Mouse (Mus musculus) heart, embryonic 14.5 days (tissue): ENCODE results near the gene Rab14. TPM values are rescaled to one million over a fixed set of nuclear protein-coding genes. Genes with fewer than 3 reads are reported as not detected.

ENCODE experiments used
- ATAC-seq: fragments of 200-750 bp; cut with Nextera tagmentation; 2 replicates; pipeline ENCODE4 v1.8.0; 2017; ENCODE audit warnings: low read depth, moderate TSS enrichment; ENCODE audit not compliant: insufficient number of reproducible peaks, insufficient read depth, low FRiP score
- H3K27ac ChIP-seq, 2 experiments: fragments of 200-500 bp in 1 of 2; fragments of 300-500 bp in 1 of 2; sonication (generic) in 1 of 2; replicated peaks in 1 of 2; 2 replicates each; pipeline ENCODE4 v1.5.1; 2012 to 2014; ENCODE audit warnings: low read depth in 2 of 2, low read length in 2 of 2, control low read depth in 1 of 2, mild to moderate bottlenecking in 1 of 2, mixed read lengths in 1 of 2; ENCODE audit not compliant: control insufficient read depth in 1 of 2, insufficient read depth in 1 of 2
- H3K27me3 ChIP-seq: fragments of 300-500 bp; sonication (generic); 2 replicates; pipeline ENCODE4 v1.6.1; 2014; ENCODE audit warnings: mild to moderate bottlenecking, low read length, control low read depth; ENCODE audit not compliant: control insufficient read depth, insufficient read depth
- H3K36me3 ChIP-seq: fragments of 300-500 bp; sonication (generic); 2 replicates; pipeline ENCODE4 v1.6.1; 2014; ENCODE audit warnings: mild to moderate bottlenecking, control low read depth, low read length, mixed read lengths; ENCODE audit not compliant: control insufficient read depth, insufficient read depth
- H3K4me1 ChIP-seq, 2 experiments: fragments of 200-500 bp in 1 of 2; fragments of 300-500 bp in 1 of 2; sonication (generic) in 1 of 2; 2 replicates each; pipeline ENCODE4 v1.6.1; 2012 to 2014; ENCODE audit warnings: low read length in 2 of 2, control low read depth in 1 of 2, mixed read lengths in 1 of 2; ENCODE audit not compliant: control insufficient read depth in 2 of 2, insufficient read depth in 2 of 2
- H3K4me2 ChIP-seq: fragments of 300-500 bp; sonication (generic); 2 replicates; pipeline ENCODE4 v1.6.1; 2014; ENCODE audit warnings: mild to moderate bottlenecking, low read length
- H3K4me3 ChIP-seq, 2 experiments: fragments of 200-500 bp in 1 of 2; fragments of 300-500 bp in 1 of 2; sonication (generic) in 1 of 2; 2 replicates each; pipeline ENCODE4 v1.5.1; 2012 to 2014; ENCODE audit warnings: low read length in 2 of 2, mild to moderate bottlenecking in 2 of 2, control low read depth in 1 of 2, low read depth in 1 of 2, moderate library complexity in 1 of 2; ENCODE audit not compliant: control insufficient read depth in 1 of 2, insufficient read depth in 1 of 2
- H3K9ac ChIP-seq: fragments of 300-500 bp; sonication (generic); 2 replicates; pipeline ENCODE4 v1.6.1; 2014; ENCODE audit warnings: mild to moderate bottlenecking, low read length
- H3K9me3 ChIP-seq: fragments of 300-500 bp; sonication (generic); 2 replicates; pipeline ENCODE4 v1.6.1; 2016; ENCODE audit warnings: low read length, control low read depth; ENCODE audit not compliant: control insufficient read depth
- WGBS: fragments of 180-500 bp; shearing (Covaris S2); extraction: QIAGEN DNeasy Blood & Tissue Kit; methylation state at CpG from one replicate; pipeline ENCODE4 v1.1.7; 2014; 5-methylcytosine and 5-hydroxymethylcytosine counted together
- polyA plus RNA-seq: library from polyadenylated mRNA; unstranded; fragments of >200 nt; fragmentation: Nextera tagmentation; extraction: Ambion mirVana; gene quantifications from 2 replicates; pipeline ENCODE4 v1.2.1, GENCODE M21; 2014

Gene Rab14
- polyA plus RNA-seq, 1 experiment from 2014 or later, result 262 TPM

DNA sequence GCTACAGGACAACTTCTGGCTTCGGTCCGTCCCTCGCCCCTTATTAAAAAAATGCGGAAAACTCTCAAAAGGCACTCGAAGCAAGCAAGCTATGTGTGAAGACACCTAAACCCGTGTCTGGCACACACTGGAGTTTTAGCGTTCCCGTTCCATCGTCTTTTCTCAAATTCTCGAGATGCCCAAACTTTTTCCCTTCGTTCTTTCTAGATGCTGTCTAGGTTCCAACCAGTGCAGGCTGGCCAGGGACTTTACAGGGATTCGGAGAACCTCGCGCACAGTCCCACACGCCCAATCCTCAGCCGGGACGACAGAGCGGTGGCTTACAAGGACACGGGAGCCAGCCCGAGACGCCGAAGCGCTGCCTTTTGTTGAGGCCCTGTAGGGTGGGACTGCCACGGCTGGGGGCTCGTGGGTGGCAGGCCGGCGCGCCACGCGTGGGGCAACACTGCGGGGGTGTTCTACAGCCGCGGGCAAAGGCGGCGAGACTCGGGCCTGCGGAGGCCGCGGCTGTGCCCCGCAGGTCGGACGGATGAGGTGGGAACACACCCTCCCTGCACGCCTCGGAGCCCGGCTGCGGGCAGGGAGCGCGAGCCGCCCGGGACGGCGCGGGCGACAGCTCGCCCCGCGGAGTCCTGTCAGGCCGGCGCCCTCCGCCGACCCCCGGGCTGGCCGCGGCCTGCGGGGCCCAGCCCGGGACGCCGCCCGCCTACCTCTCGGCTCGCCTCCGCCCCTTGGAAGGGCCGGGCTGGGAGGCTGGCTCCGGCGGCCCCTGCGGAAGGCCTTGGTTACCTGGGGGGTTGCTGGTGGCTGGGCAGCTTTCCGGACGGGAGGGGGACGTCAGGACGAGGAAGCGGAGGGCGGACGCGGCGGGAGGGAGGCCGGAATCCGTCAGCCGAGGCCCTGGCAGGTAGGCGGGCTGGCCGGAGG, 686 bp downstream of the Rab14 start:
- Histone ChIP-seq H3K27ac (peak overlapping the region; percentile 93 to 99), H3K4me1 (peaks cover 0 to 29% of the 10 kb centered on the region in 2 experiments; a peak in 3 of 4 replicates), H3K4me3 (peak overlapping the region; percentile 88 to 100), H3K9me3 (no peaks in the 10 kb centered on the region), H3K27me3 (no peaks in the 10 kb centered on the region), H3K4me2 (peak overlapping the region; percentile 85), H3K36me3 (0 out of 2 replicates have a peak, but pooled peaks cover 6% of the 10 kb centered on the region), H3K9ac (peak overlapping the region; percentile 100)
- ATAC-seq, result peak; percentile 77
- under 1% methylated on average over 87 of the region's 90 CpGs for WGBS

GRCm38 (mm10) chr2:35199541-35199940, 1.4 kb downstream of the Rab14 start:
- no peaks in the 10 kb centered on the region for H3K27me3 ChIP-seq
- H3K4me2 ChIP-seq, result peak overlapping the region; percentile 85
- peak overlapping the region; percentile 88 to 100 for H3K4me3 ChIP-seq
- H3K27ac ChIP-seq, result peak overlapping the region; percentile 93 to 99
- 0 out of 2 replicates have a peak, but pooled peaks cover 6% of the 10 kb centered on the region for H3K36me3 ChIP-seq
- H3K4me1 ChIP-seq, result peaks cover 0 to 29% of the 10 kb centered on the region in 2 experiments; a peak in 3 of 4 replicates
- H3K9ac ChIP-seq, result peak overlapping the region; percentile 100
- WGBS, result 3% methylated on average over 5 of the region's 5 CpGs
- ATAC-seq, result no peak
- H3K9me3 ChIP-seq, result no peaks in the 10 kb centered on the region

DNA sequence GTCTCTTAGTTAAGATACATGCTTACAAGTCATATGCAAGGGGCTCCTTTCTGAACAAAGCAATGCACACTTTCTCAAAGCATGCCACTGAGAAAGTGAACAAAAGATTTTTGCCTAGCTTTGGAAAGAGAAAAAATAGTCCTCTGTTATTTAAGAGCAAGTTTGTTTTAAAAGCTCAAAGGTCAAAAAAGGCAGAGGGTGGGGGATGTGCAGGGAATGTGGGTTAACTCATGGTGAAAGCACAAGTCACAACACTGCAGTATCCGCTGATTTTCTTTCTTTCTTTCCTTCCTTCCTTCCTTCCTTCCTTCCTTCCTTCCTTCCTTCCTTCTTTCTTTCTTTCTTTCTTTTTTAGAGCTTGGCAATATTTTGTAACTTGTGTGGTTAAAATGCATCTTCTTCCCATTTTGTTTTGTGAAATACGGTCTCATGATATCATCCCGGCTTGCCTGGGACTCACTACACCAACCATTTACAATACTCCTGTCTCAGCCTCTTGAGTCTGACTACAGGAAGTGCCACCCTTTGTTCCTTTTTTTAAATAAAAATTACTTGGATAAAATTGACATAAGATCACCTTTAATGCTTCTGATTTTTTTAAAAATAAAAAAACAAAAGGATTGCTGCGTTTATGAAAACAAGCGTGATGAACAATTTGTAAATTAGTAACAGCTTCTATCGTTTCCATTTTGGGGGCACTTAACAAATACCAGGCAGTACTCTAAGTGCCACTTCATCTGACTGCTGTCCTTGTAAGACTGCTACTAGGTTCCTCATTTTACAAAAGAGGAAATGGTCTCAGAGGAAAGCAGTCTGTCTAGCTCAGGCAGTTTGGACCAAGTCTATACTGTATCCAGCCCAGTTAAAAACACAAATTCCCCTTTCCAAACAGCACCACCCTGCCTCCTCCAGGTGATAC, 5.0 kb downstream of the Rab14 start:
- Histone ChIP-seq H3K4me3 (no peak overlapping the region), H3K36me3 (peaks cover 17% of the 10 kb centered on the region), H3K9ac (no peak overlapping the region), H3K27ac (peak overlapping the region in 1 of 2 experiments; percentile 39; a peak in 1 of 4 replicates), H3K4me2 (peak overlapping the region; percentile 7; the same call in 1 of the 2 replicates), H3K9me3 (no peaks in the 10 kb centered on the region), H3K4me1 (peaks cover 0 to 29% of the 10 kb centered on the region in 2 experiments; a peak in 3 of 4 replicates), H3K27me3 (no peaks in the 10 kb centered on the region)
- no peak for ATAC-seq
- WGBS, result 61% methylated on average over 6 of the region's 6 CpGs

- Histone ChIP-seq H3K4me2 (no peak overlapping the region), H3K9ac (no peak overlapping the region), H3K27me3 (no peaks in the 10 kb centered on the region), H3K27ac (no peak overlapping the region), H3K4me1 (peaks cover 0 to 22% of the 10 kb centered on the region in 2 experiments; a peak in 3 of 4 replicates), H3K36me3 (peaks cover 35% of the 10 kb centered on the region), H3K4me3 (no peak overlapping the region), H3K9me3 (no peaks in the 10 kb centered on the region)
- 67% methylated on average over 1 of the region's 1 CpGs for WGBS
- no peak for ATAC-seq
Measured at GRCm38 (mm10) chr2:35193976-35194375, 6.9 kb downstream of the Rab14 start.

DNA sequence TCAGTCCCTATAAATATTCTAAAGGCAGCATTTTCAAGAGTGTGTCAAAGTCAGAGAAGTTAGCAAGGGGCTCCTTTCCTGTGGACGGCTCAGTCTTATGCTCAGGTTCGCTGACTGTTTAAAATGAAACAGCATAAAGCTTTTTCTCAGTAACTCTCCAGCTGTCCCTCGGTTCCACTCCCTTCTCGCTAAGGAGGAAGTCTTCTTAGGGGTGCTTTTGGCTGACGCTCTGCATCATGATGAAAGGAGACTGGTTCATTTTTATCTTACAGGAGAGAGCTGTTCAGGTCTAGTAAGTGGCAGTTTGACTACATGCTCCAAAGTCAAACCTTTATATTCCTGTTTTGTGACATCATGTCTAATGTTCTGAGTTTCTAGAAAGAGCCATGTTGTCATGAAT, 12.0 kb downstream of the Rab14 start:
- 0 out of 4 replicates have a peak, but pooled peaks cover 0 to 10% of the 10 kb centered on the region in 2 experiments for H3K4me1 ChIP-seq
- ATAC-seq, result no peak
- H3K4me2 ChIP-seq, result no peak overlapping the region
- WGBS, result 79% methylated on average over 5 of the region's 5 CpGs
- H3K27me3 ChIP-seq, result no peaks in the 10 kb centered on the region
- no peak overlapping the region for H3K9ac ChIP-seq
- no peak overlapping the region for H3K27ac ChIP-seq
- peaks cover 73% of the 10 kb centered on the region for H3K36me3 ChIP-seq
- H3K4me3 ChIP-seq, result no peak overlapping the region
- H3K9me3 ChIP-seq, result no peaks in the 10 kb centered on the region

DNA sequence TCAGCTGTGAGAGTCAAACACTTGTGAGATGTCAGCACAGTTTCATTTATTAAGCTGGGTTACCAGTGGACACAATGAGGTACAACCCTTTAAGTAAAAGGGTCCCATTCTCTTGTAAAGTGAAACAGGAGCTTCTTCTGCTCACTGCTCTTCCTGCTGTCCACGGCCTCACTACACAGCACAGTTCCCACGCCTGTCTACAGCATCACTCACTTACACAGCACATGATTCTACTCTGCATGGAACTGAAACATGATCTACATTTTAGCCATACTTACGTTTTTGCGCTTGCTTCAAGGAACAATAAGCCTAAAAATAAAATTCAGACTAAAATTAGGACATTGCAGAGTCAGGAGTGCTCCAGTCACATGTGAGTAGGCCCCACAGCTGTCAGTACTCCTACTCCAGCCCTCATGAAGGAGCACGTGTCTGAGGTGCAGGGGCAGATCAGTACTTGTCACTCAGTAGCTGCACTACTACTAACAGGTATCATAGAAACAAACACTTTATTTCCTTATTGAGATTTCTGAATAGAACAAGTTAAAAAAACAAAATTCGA, 17.7 kb downstream of the Rab14 start:
- Histone ChIP-seq H3K36me3 (peaks cover 93% of the 10 kb centered on the region), H3K27me3 (no peaks in the 10 kb centered on the region), H3K4me2 (no peak overlapping the region), H3K9ac (no peak overlapping the region), H3K9me3 (no peaks in the 10 kb centered on the region), H3K27ac (peak overlapping the region; percentile 17 to 82), H3K4me3 (no peak overlapping the region), H3K4me1 (peaks cover 0 to 19% of the 10 kb centered on the region in 2 experiments; a peak in 2 of 4 replicates)
- 49% methylated on average over 6 of the region's 6 CpGs for WGBS
- peak; percentile 72; the same call in 1 of the 2 replicates for ATAC-seq

GRCm38 (mm10) chr2:35178153-35178552, 22.8 kb downstream of the Rab14 start:
- Histone ChIP-seq H3K4me2 (no peak overlapping the region), H3K9me3 (no peaks in the 10 kb centered on the region), H3K36me3 (peaks cover 97% of the 10 kb centered on the region), H3K27ac (no peak overlapping the region), H3K27me3 (no peaks in the 10 kb centered on the region), H3K4me1 (peaks cover 5 to 15% of the 10 kb centered on the region in 2 experiments; a peak in 2 of 4 replicates), H3K9ac (no peak overlapping the region), H3K4me3 (no peak overlapping the region)
- ATAC-seq, result no peak
- WGBS, result 77% methylated on average over 3 of the region's 3 CpGs
